Mouse (Mus musculus): Measurements from ENCODE around the gene Cfap20.

The Cfap20 gene

DNA sequence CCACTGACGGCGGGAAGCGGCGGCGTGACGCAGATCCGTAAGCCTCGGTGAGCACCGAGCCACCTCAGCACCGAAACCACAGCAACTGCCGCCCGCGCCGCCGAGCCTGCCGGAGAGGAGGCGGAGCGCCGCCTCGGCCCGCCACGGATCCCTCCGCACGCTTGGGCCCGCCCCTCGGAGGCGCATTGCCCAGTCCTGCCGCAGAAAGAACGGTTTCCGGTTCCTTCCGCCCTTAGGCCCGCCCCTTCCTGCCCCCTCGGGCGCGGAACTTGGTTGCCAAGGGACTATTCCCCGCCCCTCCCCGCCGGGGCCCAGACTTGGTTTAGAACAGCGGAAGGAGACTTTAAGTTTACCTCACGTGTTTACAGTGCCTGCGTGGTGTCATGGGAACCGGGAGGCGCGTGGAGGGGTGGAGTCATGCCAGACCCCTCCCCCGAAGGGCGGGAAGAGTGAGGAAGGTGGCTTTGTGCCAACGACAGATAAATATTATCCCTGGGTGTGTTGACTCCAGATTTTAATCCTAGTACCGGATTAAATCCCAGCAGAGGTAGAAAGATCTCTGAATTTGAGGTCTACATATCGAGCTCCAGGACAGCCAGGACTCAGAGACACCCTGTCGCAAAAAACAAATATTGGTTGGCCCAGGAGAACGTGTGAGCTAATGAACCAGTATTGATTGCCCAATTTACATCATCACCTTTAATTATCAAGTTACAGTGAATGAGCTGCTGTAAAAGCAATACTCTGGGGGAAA, at the start of gene Cfap20:
TSS of gene Cfap20 (minus strand) at position 184 of the 754 bp plus-strand sequence.
- peak; percentile 99 for DNase-seq (ENCODE audit: low spot score in 2 of 2)

- DNase-seq (ENCODE audit: low spot score in 2 of 2): no peak
These were observed 35.3 kb upstream of the Cfap20 start for GRCm38 (mm10) chr8:95470008-95470407.

DNA sequence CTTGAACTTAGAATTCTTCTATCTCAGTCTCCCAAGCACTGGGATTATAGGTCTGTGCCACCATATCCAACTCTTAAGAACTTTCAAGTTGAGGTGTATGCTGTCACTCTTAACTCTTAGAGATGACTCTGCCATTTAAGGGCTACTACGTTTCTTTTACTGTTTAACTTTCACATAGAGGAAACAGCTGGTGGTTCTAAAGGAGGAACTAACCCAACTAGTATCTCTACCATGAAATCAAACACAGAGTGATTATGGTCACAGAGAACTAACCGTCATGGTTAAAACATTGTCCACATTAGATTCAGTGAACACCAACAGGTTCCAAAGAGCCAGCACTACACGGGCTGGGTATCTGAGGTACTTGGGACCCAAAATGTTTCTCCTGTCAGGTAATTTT, 34.3 kb upstream of the Cfap20 start:
- DNase-seq (ENCODE audit: low spot score in 2 of 2): no peak

DNA sequence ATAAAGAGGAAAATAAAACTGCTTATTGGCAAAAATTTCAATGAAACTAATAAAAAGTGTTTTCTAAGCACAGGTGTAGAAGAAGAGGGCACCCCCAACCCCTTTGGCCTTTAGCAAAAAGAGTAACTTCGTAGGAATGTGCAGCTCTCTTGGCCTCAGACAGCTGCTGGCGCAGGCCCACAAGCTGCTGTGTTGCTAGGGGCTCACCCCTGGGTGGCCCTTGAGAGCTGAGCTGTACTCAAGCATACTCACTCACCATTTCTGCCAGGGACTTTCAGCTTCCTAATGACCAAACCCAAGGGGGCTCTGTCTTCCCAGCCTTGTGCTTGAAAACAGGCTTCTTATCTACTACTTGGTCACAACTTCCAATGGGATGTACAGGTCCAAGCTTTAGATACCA, 31.9 kb upstream of the Cfap20 start:
- no peak for DNase-seq (ENCODE audit: low spot score in 2 of 2)

GRCm38 (mm10) chr8:95452518-95452917, 17.8 kb upstream of the Cfap20 start:
- no peak for DNase-seq (ENCODE audit: low spot score in 2 of 2)

GRCm38 (mm10) chr8:95450271-95450670, 15.6 kb upstream of the Cfap20 start:
- DNase-seq (ENCODE audit: low spot score in 2 of 2): no peak

GRCm38 (mm10) chr8:95447661-95448060, 13.0 kb upstream of the Cfap20 start:
- DNase-seq (ENCODE audit: low spot score in 2 of 2): no peak

DNA sequence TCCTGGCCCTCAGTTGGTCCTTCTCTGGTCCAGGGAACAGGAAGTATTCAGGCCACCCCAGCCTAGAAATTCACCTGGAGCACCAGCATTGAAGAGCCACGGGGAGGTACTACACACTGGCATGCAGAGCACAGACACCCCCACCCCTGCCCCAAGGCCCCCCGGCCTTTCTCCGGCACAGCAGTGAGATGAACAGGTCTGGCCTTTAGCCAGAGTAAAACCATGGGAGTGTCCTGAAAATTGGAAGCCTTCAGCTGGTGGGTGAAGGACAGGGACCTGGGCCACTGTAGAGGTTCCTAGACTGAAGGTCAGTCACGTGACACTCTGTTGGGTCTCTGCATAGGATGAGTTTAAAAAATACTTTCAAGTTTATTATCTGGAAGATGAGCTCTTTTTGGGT, 10.4 kb upstream of the Cfap20 start:
- no peak for DNase-seq (ENCODE audit: low spot score in 2 of 2)

DNA sequence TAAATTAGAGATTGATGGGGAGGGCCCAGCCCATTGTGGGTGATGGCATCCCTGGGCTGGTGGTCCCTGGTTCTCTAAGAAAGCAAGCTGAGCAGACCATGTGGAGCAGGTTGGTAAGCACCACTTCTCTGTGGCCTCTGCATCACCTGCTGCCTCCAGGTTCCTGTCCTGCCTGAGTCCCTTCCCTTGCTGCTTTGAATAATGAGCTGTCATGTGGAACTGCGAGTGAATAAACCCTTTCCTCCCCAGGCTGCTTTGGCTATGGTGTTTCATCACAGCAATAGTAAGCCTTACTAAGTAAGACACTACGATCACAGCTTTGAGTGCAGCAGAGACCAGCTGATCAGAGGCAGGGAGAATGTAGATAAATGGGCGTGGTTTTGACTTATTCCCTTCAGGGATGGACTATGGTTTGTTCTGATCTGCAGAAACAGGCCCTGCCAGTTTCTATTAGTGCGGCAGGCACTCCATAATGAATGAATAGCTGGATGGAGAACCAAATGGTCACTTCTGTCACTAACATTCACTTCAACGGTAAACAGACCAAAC, 6.9 kb upstream of the Cfap20 start:
- DNase-seq (ENCODE audit: low spot score in 2 of 2): no peak

- DNase-seq (ENCODE audit: low spot score in 2 of 2): no peak
These were observed 5.6 kb upstream of the Cfap20 start for GRCm38 (mm10) chr8:95440168-95440709.

DNA sequence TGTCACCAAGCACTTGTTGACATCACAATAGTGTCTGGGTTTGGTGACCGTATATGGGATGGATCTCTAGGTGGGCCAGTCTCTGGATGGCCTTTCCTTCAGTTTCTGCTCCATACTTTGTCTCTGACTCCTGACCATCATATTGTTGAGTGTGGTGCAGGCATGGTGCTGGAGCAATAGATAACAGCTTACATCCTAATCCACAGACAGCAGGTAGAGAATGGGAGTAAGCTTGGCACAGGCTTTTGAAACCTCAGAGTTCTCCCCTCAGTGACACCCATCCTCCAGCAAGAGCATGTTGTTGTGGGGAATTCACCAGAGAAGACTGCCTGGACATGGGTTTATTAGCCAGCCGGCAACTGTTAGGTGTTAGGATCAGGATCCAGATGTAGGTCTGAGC, 4.8 kb upstream of the Cfap20 start:
- no peak for DNase-seq (ENCODE audit: low spot score in 2 of 2)

DNA sequence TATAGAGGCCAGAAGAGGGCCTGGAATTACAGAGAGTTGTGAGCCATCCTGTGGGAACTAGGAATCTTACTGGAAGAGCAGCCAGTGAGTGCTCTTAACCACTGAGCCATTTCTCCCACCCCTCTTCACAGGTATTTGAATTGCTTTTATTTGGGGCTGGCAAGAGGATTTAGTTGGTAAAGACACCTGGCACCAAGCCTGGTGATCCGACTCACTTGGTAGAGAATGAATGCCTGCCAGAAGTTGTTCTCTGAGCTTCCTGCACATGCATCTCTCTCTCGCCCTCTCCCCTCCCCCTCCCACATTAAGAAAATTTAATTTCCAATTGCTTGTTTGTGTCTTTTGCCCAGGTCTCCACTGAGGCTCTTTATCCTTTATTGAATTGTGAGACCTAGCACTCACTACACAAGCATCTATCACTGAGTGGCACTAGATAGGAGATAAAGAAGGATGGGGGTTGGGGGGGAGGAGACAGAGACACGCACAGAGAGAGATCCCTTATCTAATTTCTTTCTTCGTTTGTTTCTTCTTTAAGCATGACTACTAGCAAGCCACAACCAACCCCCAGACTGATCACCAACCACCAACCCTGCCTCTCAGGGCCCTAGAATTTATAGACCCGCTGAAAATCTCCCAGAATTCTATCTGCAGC, 2.8 kb upstream of the Cfap20 start:
- no peak for DNase-seq (ENCODE audit: low spot score in 2 of 2)

- DNase-seq (ENCODE audit: low spot score in 2 of 2): no peak
These were observed 1.3 kb upstream of the Cfap20 start for GRCm38 (mm10) chr8:95435930-95436329.

GRCm38 (mm10) chr8:95435471-95435870, 802 bp upstream of the Cfap20 start:
- no peak for DNase-seq (ENCODE audit: low spot score in 2 of 2)

GRCm38 (mm10) chr8:95434233-95434632, 436 bp downstream of the Cfap20 start:
- DNase-seq (ENCODE audit: low spot score in 2 of 2): peak; percentile 61 to 66

DNA sequence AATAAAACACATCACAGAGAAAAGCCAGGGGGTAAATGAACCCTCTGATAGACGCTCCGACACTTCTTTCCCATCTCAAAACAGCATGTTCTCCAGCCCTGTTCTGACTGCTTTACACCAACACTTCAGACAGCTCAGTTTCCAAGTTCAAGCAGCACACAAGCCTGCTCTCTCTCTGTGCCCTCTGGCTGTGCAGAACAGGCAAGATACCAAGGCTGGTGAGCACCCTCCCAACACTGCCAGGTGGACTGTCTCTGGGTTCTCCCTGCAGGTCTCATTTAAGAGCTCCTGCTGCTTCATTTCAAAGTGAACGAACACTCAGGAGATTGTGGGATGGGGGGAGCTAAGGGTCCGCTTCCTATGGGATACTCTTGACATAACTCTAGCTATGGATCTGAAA, 1.5 kb downstream of the Cfap20 start:
- DNase-seq (ENCODE audit: low spot score in 2 of 2): no peak

GRCm38 (mm10) chr8:95432471-95432870, 2.2 kb downstream of the Cfap20 start:
- no peak for DNase-seq (ENCODE audit: low spot score in 2 of 2)

DNA sequence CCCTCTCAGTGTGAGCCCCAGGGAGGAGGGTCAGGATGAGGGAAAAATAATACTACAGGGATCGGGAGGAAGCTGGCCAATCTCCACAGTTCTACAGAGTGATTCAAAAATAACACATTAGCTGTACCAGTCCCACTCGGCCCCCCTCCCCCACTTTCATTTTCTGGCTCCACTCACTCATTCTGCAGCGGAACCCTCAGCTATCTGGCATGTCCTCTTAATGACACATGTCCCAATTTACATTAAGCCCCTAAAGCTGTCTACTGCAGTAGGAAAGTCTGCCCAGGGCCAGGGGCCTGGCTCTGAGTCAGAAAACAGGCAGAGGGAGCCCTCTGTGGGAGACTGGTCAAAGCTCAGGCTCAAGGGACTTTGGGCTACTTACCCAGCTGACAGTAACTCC, 4.7 kb downstream of the Cfap20 start:
- DNase-seq (ENCODE audit: low spot score in 2 of 2): peak; percentile 72 to 74

GRCm38 (mm10) chr8:95427594-95428535, 6.8 kb downstream of the Cfap20 start:
- DNase-seq (ENCODE audit: low spot score in 2 of 2): peak; percentile 76 to 81

GRCm38 (mm10) chr8:95426781-95427281, 7.8 kb downstream of the Cfap20 start:
- peak; percentile 49 to 78 for DNase-seq (ENCODE audit: low spot score in 2 of 2)

- no peak for DNase-seq (ENCODE audit: low spot score in 2 of 2)
These were observed 10.0 kb downstream of the Cfap20 start for GRCm38 (mm10) chr8:95424682-95425081.

Measured in right cerebral cortex, postnatal 10 days (tissue).